Mouse (Mus musculus): ENCODE results near the gene Tnnc1.

Gene Tnnc1

GRCm38 (mm10) chr14:31214684-31215083 lies 6.6 kb downstream of the Tnnc1 start:
- DNase-seq (ENCODE audit: low spot score in 2 of 2) = no peak

- DNase-seq (ENCODE audit: low spot score in 2 of 2) = peak in 1 of 2 experiments; percentile 43
Observed at GRCm38 (mm10) chr14:31215157-31216002, 7.3 kb downstream of the Tnnc1 start.

- DNase-seq (ENCODE audit: low spot score in 2 of 2) = no peak
Observed at GRCm38 (mm10) chr14:31216846-31217245, 8.7 kb downstream of the Tnnc1 start, which contains the start of gene Nisch. Nisch (minus strand) TSS chr14:31216946.

- DNase-seq (ENCODE audit: low spot score in 2 of 2) = no peak
Observed at GRCm38 (mm10) chr14:31217666-31218065, 9.6 kb downstream of the Tnnc1 start, which contains the start of gene Sema3g. Sema3g (plus strand) TSS chr14:31217860.

- peak in 1 of 2 experiments; percentile 56 for DNase-seq (ENCODE audit: low spot score in 2 of 2)
Observed at GRCm38 (mm10) chr14:31226978-31227377, 18.9 kb downstream of the Tnnc1 start.

GRCm38 (mm10) chr14:31228234-31228633 lies 20.1 kb downstream of the Tnnc1 start:
- DNase-seq (ENCODE audit: low spot score in 2 of 2) = no peak

GRCm38 (mm10) chr14:31230442-31230841 lies 22.3 kb downstream of the Tnnc1 start:
- DNase-seq (ENCODE audit: low spot score in 2 of 2) = no peak

- no peak for DNase-seq (ENCODE audit: low spot score in 2 of 2)
Observed at GRCm38 (mm10) chr14:31232404-31233069, 24.4 kb downstream of the Tnnc1 start.

GRCm38 (mm10) chr14:31233070-31233995 lies 25.2 kb downstream of the Tnnc1 start:
- DNase-seq (ENCODE audit: low spot score in 2 of 2) = no peak

GRCm38 (mm10) chr14:31233996-31234591 lies 26.0 kb downstream of the Tnnc1 start:
- peak; percentile 53 to 86 for DNase-seq (ENCODE audit: low spot score in 2 of 2)

- no peak for DNase-seq (ENCODE audit: low spot score in 2 of 2)
Observed at GRCm38 (mm10) chr14:31237101-31237882, 29.2 kb downstream of the Tnnc1 start.

- DNase-seq (ENCODE audit: low spot score in 2 of 2) = no peak
Observed at GRCm38 (mm10) chr14:31240528-31240927, 32.4 kb downstream of the Tnnc1 start.

GRCm38 (mm10) chr14:31244777-31245176 lies 36.7 kb downstream of the Tnnc1 start:
- DNase-seq (ENCODE audit: low spot score in 2 of 2) = no peak

- DNase-seq (ENCODE audit: low spot score in 2 of 2) = no peak
Observed at GRCm38 (mm10) chr14:31245946-31246345, 37.8 kb downstream of the Tnnc1 start.

- DNase-seq (ENCODE audit: low spot score in 2 of 2) = no peak
Observed at GRCm38 (mm10) chr14:31248396-31248795, 40.3 kb downstream of the Tnnc1 start.

- no peak for DNase-seq (ENCODE audit: low spot score in 2 of 2)
Observed at GRCm38 (mm10) chr14:31250222-31251083, 42.3 kb downstream of the Tnnc1 start.

GRCm38 (mm10) chr14:31251084-31251604 lies 43.0 kb downstream of the Tnnc1 start, which contains the start of the genes Phf7 and Bap1:
Phf7 (minus strand) TSS chr14:31251317.
Bap1 (plus strand) TSS chr14:31251450.
- DNase-seq (ENCODE audit: low spot score in 2 of 2) = peak; percentile 89 to 93

- no peak for DNase-seq (ENCODE audit: low spot score in 2 of 2)
Observed at GRCm38 (mm10) chr14:31251626-31252025, 43.5 kb downstream of the Tnnc1 start.

- no peak for DNase-seq (ENCODE audit: low spot score in 2 of 2)
Observed at GRCm38 (mm10) chr14:31252091-31252490, 44.0 kb downstream of the Tnnc1 start.

Measured in frontal cortex, postnatal 14 days (tissue).